Mouse (Mus musculus) testis, adult 2 months (tissue): ENCODE measurements around the gene Fcamr. TPM values are rescaled to one million over a fixed set of nuclear protein-coding genes. Genes with fewer than 3 reads are reported as not detected.

Source experiments
- H3K27ac ChIP-seq: fragments of 200-500 bp; 2 replicates; pipeline ENCODE4 v1.5.1; 2012; ENCODE audit warnings: low read depth, low read length; ENCODE audit not compliant: control insufficient read depth, insufficient read depth
- H3K27me3 ChIP-seq: fragments of 200-500 bp; 2 replicates; pipeline ENCODE4 v1.6.1; 2012; ENCODE audit warnings: mild to moderate bottlenecking, low read length, moderate library complexity; ENCODE audit not compliant: control insufficient read depth, insufficient read depth
- H3K36me3 ChIP-seq: fragments of 200-500 bp; 2 replicates; pipeline ENCODE4 v1.6.1; 2012; ENCODE audit warnings: mild to moderate bottlenecking, low read length; ENCODE audit not compliant: control insufficient read depth, insufficient read depth
- H3K4me1 ChIP-seq: fragments of 200-500 bp; 2 replicates; pipeline ENCODE4 v1.6.1; 2012; ENCODE audit warnings: low read length; ENCODE audit not compliant: control insufficient read depth, insufficient read depth
- H3K4me3 ChIP-seq: fragments of 200-500 bp; 2 replicates; pipeline ENCODE4 v1.5.1; 2012; ENCODE audit warnings: low read depth, mild to moderate bottlenecking, low read length, moderate library complexity, mixed read lengths; ENCODE audit not compliant: control insufficient read depth
- CTCF ChIP-seq: fragments of 200-500 bp; IDR thresholded peaks from 2 replicates; pipeline ENCODE4 v1.5.1; 2012; ENCODE audit warnings: low read depth, mild to moderate bottlenecking, inconsistent platforms, low read length, moderate library complexity; ENCODE audit not compliant: control insufficient read depth, insufficient read depth, insufficient replicate concordance
- POLR2A ChIP-seq: fragments of 200-500 bp; IDR thresholded peaks from 2 replicates; pipeline ENCODE4 v1.6.1; 2012; ENCODE audit warnings: low read depth, mild to moderate bottlenecking, inconsistent platforms, low read length, moderate library complexity; ENCODE audit not compliant: control insufficient read depth
- polyA plus RNA-seq: library from polyadenylated mRNA; depleted of rRNA; stranded (reverse); fragments of >200 nt; gene quantifications from 2 replicates; pipeline ENCODE4 v1.2.3, GENCODE M21; 2012

The Fcamr gene
- polyA plus RNA-seq, 1 experiment, result 0.23 TPM

DNA sequence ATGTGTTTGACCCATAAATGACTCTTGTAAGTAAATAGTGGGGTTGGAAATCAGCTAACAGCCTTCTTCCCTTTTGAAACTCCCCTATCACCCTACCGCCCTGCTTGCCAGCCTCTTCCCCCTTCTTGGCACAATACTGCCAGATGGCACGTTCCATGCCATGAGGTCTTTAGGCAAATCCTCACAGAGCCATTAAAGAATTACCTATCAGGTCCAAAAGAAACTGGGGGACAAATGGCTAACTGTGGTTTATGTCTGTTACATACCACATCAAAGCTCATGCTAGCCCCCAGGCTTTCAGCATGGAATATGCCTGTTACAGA lies 20.4 kb downstream of the Fcamr start:
- no peak overlapping the region for H3K27ac ChIP-seq
- H3K4me3 ChIP-seq, result no peak overlapping the region
- no peaks in the 10 kb centered on the region for H3K4me1 ChIP-seq
- H3K36me3 ChIP-seq, result no peaks in the 10 kb centered on the region
- H3K27me3 ChIP-seq, result no peaks in the 10 kb centered on the region
- no peak for TF ChIP-seq CTCF
- TF ChIP-seq POLR2A, result no peak

DNA sequence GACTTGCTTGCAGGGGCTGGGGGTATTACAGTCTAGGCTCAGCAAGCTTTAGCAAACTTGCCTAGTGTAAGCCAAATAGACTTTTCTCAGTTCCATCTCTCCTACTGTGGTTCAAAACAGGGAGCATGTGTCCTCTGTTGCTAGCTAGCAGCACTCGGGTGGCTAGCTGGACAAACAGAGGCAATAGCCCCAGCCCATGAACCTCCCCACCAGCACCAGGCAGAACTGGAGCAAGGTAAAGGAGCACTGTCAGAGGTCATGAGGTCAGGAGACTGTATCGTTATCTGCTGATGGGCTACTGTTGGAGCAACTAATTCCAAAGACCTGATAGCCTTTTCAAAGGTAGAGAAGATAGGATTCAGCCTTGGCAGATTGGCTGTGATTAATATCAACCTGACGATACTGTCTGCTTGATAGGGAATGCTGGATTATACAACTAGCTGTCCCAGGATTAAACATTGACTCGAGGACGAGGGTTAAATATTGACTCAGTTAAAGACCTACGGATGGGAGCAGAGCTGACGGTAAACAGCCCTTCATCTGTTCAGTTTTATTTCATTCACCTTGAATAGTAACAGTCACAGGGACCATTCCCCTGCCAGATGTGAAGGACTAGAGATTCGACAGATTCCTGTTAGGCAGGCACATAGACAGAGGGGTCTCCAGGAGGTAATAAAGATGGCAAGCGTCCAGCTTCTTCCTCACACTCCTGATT lies 21.4 kb downstream of the Fcamr start:
- H3K36me3 ChIP-seq, result no peaks in the 10 kb centered on the region
- no peak for TF ChIP-seq CTCF
- no peak for TF ChIP-seq POLR2A
- no peaks in the 10 kb centered on the region for H3K4me1 ChIP-seq
- no peaks in the 10 kb centered on the region for H3K27me3 ChIP-seq
- H3K4me3 ChIP-seq, result no peak overlapping the region
- H3K27ac ChIP-seq, result no peak overlapping the region

DNA sequence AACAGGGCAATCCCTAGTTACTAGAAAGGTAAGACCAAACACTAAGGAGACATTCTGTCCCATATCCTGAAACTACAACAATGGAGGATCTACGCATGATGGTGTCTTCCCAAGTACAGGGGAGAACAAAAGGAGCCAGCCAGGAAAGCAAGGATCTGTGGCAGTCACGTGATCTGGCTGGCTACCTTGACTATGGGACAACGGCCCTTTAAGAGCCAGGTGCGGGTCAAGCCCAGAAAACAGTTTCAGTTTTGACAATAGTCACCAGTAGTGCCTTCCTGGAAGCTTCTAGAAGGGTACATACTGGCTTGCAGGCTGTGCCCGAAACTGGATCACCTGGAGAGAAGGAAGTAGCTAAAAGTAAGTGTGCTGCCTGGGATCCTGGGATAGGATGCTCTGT lies 25.7 kb downstream of the Fcamr start, which contains the start of gene Pigr:
TSS of gene Pigr (plus strand) at position 237 of the 400 bp plus-strand sequence.
- TF ChIP-seq CTCF, result no peak
- no peak for TF ChIP-seq POLR2A
- H3K36me3 ChIP-seq, result no peaks in the 10 kb centered on the region
- H3K4me3 ChIP-seq, result no peak within 1 kb of the TSS
- no peaks in the 10 kb centered on the region for H3K4me1 ChIP-seq
- H3K27ac ChIP-seq, result no peak within 1 kb of the TSS
- H3K27me3 ChIP-seq, result no peaks in the 10 kb centered on the region

DNA sequence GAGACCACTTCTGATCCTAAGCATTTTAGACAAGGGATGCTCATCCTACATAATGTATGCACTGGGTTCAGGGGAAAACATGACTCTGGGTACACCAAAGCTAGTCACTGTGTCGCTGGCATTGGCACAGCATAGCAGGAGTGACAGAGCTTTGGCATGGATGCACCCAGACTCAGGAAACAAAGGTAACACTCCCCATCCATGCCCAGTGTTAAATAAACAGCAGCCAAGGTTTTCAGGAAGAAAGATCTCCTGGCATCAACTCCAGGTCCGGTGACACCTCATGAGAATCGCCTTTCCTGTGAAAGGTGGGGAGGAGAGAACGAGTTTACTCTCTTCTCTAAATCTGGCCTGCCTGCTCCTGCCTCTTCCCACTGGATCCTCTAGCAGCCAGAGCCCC lies 28.0 kb downstream of the Fcamr start:
- no peak overlapping the region for H3K27ac ChIP-seq
- H3K36me3 ChIP-seq, result no peaks in the 10 kb centered on the region
- no peaks in the 10 kb centered on the region for H3K4me1 ChIP-seq
- no peaks in the 10 kb centered on the region for H3K27me3 ChIP-seq
- no peak overlapping the region for H3K4me3 ChIP-seq
- no peak for TF ChIP-seq POLR2A
- TF ChIP-seq CTCF, result no peak

- no peaks in the 10 kb centered on the region for H3K4me1 ChIP-seq
- TF ChIP-seq CTCF (no peak), POLR2A (no peak)
- H3K4me3 ChIP-seq, result no peak overlapping the region
- H3K27ac ChIP-seq, result no peak overlapping the region
- H3K27me3 ChIP-seq, result no peaks in the 10 kb centered on the region
- no peaks in the 10 kb centered on the region for H3K36me3 ChIP-seq
These were observed 29.5 kb downstream of the Fcamr start for GRCm38 (mm10) chr1:130829906-130830830.

DNA sequence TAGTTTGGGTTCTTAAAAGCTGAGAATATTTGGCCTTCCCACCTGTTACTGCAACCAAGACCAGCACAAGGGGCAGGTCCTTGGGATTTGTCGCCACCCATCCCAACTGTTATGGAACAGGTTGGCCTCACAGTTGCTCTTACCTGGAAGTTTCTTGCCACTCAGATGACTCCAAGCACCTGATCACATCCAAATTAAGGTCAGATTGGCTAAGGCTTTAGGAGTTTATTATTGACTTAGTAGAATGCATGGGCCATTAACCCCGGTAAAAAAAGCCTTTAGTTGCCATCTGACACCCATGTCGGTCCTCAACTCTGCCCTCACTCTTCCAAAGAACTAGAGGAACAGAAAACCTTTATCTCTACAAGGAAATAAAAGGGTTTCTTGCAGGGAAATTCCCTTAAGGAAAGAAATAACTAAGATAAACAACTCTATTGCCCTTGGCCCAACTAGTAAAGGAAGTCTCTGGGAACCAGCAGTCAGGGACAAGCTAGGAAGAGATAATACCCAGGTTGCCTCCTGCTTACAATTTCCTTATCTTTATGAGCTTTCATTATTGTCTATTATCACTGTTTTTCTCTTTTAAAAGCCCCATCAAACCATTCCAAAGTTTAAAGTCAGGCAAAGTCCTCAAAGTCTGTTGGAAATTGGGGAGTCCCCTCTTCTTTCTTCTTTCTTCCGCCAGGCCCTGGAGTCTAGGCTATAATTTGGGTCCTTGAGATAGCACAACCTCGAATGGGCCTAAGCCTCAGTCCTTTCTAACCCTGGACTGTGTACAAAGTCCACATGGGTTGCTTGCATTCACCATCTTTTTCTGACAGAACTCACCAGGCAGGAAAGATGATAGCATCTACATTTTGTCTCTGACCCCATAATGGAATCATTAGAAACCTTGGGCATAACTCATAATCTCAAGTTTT lies 31.8 kb downstream of the Fcamr start:
- TF ChIP-seq CTCF (no peak), POLR2A (no peak)
- Histone ChIP-seq H3K4me1 (no peaks in the 10 kb centered on the region), H3K27ac (no peak overlapping the region), H3K4me3 (no peak overlapping the region), H3K27me3 (no peaks in the 10 kb centered on the region), H3K36me3 (no peaks in the 10 kb centered on the region)
